Mouse (Mus musculus) liver, embryonic 14.5 days (tissue): ENCODE results near the gene Slc25a25. TPM values are rescaled to one million over a fixed set of nuclear protein-coding genes. Genes with fewer than 3 reads are reported as not detected.

ENCODE experiments used
- ATAC-seq: fragments of 200-750 bp; cut with Nextera tagmentation; 2 replicates; pipeline ENCODE4 v1.8.0; 2017; ENCODE audit warnings: moderate number of reproducible peaks, mild to moderate bottlenecking, moderate library complexity; ENCODE audit not compliant: insufficient read depth
- DNase-seq, 3 experiments: peaks; one replicate each; pipeline ENCODE4 v3.0.0-alpha.2; 2012 to 2013; ENCODE audit warnings: low read depth in 3 of 3, low spot score in 3 of 3
- H3K27ac ChIP-seq: fragments of 300-500 bp; sonication (generic); 2 replicates; pipeline ENCODE4 v1.5.1; 2014; ENCODE audit warnings: moderate library complexity, mild to moderate bottlenecking, control low read depth, inconsistent platforms
- H3K27me3 ChIP-seq: fragments of 300-500 bp; sonication (generic); 2 replicates; pipeline ENCODE4 v1.6.1; 2014; ENCODE audit warnings: mild to moderate bottlenecking, low read length, moderate library complexity; ENCODE audit not compliant: control insufficient read depth, insufficient read depth
- H3K36me3 ChIP-seq: fragments of 300-500 bp; sonication (generic); replicated peaks from 2 replicates; pipeline ENCODE4 v1.6.1; 2014; ENCODE audit warnings: low read depth; ENCODE audit not compliant: control insufficient read depth, insufficient read depth
- H3K4me1 ChIP-seq, 2 experiments: fragments of 200-500 bp in 1 of 2; fragments of 300-500 bp in 1 of 2; sonication (generic) in 1 of 2; replicated peaks; 2 replicates each; pipeline ENCODE4 v1.6.1; 2012 to 2014; ENCODE audit warnings: antibody characterized with exemption in 1 of 2, inconsistent platforms in 1 of 2, low read length in 1 of 2; ENCODE audit not compliant: control insufficient read depth in 2 of 2, insufficient read depth in 2 of 2
- H3K4me2 ChIP-seq: fragments of 300-500 bp; sonication (generic); 2 replicates; pipeline ENCODE4 v1.6.1; 2014; ENCODE audit warnings: low read depth, mild to moderate bottlenecking, control low read depth, moderate library complexity
- H3K4me3 ChIP-seq, 2 experiments: fragments of 200-500 bp in 1 of 2; fragments of 300-500 bp in 1 of 2; sonication (generic) in 1 of 2; 2 replicates each; pipeline ENCODE4 v1.5.1; 2012 to 2014; ENCODE audit warnings: low read depth in 2 of 2, low read length in 2 of 2, mild to moderate bottlenecking in 2 of 2, control low read depth in 1 of 2, inconsistent platforms in 1 of 2, moderate library complexity in 1 of 2; ENCODE audit not compliant: insufficient read depth in 1 of 2
- H3K9ac ChIP-seq: fragments of 300-500 bp; sonication (generic); replicated peaks from 2 replicates; pipeline ENCODE4 v1.6.1; 2014; ENCODE audit warnings: mild to moderate bottlenecking, control low read depth, moderate library complexity
- H3K9me3 ChIP-seq: fragments of 300-500 bp; sonication (generic); 2 replicates; pipeline ENCODE4 v1.6.1; 2016; ENCODE audit warnings: low read length, mixed read lengths; ENCODE audit not compliant: control insufficient read depth
- CTCF ChIP-seq: IDR thresholded peaks from 2 replicates; pipeline ENCODE4 v1.5.1; 2016; ENCODE audit warnings: antibody characterized with exemption, low read depth, control low read depth
- EP300 ChIP-seq: IDR thresholded peaks from 2 replicates; pipeline ENCODE4 v1.6.1; 2016; ENCODE audit warnings: antibody characterized with exemption, low read depth
- WGBS: fragments of 180-500 bp; shearing (Covaris S2); extraction: QIAGEN DNeasy Blood & Tissue Kit; methylation state at CpG from one replicate; pipeline ENCODE4 v1.1.7; 2014; ENCODE audit not compliant: insufficient replicate concordance; 5-methylcytosine and 5-hydroxymethylcytosine counted together
- polyA plus RNA-seq, 2 experiments: library from polyadenylated mRNA; depleted of rRNA in 1 of 2; stranded (reverse) in 1 of 2; unstranded in 1 of 2; fragments of >200 nt; fragmentation: Nextera tagmentation in 1 of 2; extraction: Ambion mirVana in 1 of 2; gene quantifications; 2 replicates each; pipeline versions ENCODE4 v1.2.1 to v1.2.3; 2012 to 2014

The Slc25a25 gene
- polyA plus RNA-seq, 2 experiments, result 5.5 to 6.0 TPM

DNA sequence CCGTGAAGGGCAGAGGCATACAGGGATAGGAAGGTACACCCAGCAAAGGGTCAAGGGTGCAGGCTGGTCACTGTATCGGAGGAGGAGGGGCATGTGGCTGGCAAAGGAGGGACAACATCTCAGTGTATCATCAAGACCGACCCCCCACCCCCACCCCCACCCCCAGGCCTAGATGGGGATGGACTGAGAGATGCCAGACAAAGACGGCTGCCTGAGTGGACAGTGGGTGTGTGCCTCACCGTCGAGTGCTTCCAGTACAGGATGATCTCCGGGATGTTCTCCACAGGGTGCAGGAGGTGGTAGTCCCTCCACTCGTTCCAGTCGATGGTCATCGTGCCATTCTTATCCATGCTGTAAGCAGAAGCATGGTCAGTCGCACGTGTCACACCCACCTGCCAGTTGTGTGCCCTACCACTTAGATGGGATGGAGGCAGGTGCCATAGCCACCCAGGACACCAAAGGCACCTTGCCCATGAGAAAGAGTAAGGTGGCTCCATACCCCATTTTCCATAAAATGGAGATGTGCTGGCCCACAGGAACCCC is 31.1 kb downstream of the Slc25a25 start:
- Histone ChIP-seq H3K9me3 (no peaks in the 10 kb centered on the region), H3K4me3 (no peak overlapping the region), H3K27ac (no peak overlapping the region), H3K4me1 (peaks cover 19 to 33% of the 10 kb centered on the region in 2 experiments), H3K36me3 (peaks cover 19% of the 10 kb centered on the region), H3K27me3 (no peaks in the 10 kb centered on the region), H3K9ac (no peak overlapping the region), H3K4me2 (no peak overlapping the region)
- no peak for DNase-seq
- 82% methylated on average over 12 of the region's 12 CpGs for WGBS
- ATAC-seq, result no peak
- TF ChIP-seq EP300 (no peak), CTCF (no peak)

DNA sequence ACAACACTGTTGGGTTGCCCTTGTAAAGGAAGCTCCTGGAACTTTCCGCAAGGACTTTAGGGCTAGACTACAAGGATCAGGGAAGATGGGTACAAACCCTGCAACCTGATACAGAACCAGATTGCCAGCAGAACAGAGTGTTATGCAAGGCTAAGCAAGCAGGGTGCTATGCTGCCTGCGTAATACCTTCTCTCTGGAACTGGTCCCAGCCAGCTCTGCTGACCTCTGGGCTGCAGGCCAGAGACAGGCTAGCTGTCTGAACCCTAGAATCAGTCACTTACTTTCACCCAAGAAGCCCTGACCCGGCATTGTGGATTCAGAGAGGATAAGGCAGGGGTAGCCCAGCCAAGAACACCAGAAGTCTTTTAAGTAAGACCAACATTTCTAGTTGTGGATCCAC is 31.9 kb downstream of the Slc25a25 start:
- peak; percentile 49 for ATAC-seq
- Histone ChIP-seq H3K9ac (no peak overlapping the region), H3K4me3 (no peak overlapping the region), H3K36me3 (peaks cover 19% of the 10 kb centered on the region), H3K27me3 (no peaks in the 10 kb centered on the region), H3K9me3 (no peaks in the 10 kb centered on the region), H3K27ac (no peak overlapping the region), H3K4me2 (no peak overlapping the region), H3K4me1 (peaks cover 14 to 25% of the 10 kb centered on the region in 2 experiments)
- TF ChIP-seq CTCF (no peak), EP300 (no peak)
- WGBS, result 74% methylated on average over 3 of the region's 3 CpGs
- DNase-seq, result no peak

DNA sequence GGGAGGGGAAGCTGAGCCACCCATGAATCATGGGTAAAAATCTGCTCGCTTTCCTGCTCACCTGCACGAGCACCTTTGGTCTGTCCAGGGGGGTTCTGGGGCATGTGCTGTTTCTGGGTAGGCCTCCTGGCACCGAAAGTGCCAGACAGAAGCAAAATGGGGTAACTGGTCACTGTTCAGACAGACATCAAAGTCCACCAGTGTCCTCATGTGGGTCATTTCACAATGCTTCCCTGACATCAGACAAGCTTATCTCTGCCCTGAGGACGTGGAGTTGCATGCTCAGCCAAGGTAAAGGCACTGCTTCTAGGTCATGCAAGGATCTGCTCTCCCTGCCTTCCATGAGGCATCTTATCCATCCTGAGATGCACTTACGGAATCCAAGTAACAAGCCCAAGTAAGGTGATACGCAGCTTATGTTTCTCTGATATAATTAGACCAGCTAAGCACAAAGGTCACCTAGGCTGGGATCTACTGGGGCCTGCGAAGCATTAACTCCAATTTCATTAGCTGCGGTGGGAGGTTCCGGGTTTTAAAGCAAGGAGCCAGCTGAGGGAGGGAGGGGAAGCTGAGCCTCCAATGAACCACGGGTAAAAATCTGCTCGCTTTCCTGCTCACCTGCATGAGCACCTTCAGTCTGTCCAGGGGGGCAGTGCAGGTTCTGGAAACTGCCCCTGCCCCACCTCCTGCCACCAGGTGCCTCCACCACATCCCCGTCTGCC is 32.7 kb downstream of the Slc25a25 start:
- Histone ChIP-seq H3K4me3 (no peak overlapping the region), H3K9ac (no peak overlapping the region), H3K4me1 (peaks cover 10 to 19% of the 10 kb centered on the region in 2 experiments), H3K36me3 (peaks cover 19% of the 10 kb centered on the region), H3K9me3 (no peaks in the 10 kb centered on the region), H3K4me2 (no peak overlapping the region), H3K27me3 (no peaks in the 10 kb centered on the region), H3K27ac (peak overlapping the region; percentile 37; the same call in 1 of the 2 replicates)
- WGBS, result 73% methylated on average over 12 of the region's 12 CpGs
- ATAC-seq (peak; percentile 47; the same call in 1 of the 2 replicates), DNase-seq (no peak)
- TF ChIP-seq CTCF, result no peak
- TF ChIP-seq EP300, result no peak

GRCm38 (mm10) chr2:32417486-32417885 is 33.8 kb downstream of the Slc25a25 start:
- Histone ChIP-seq H3K4me1 (peaks cover 2 to 11% of the 10 kb centered on the region in 2 experiments; a peak in 3 of 4 replicates), H3K36me3 (peaks cover 19% of the 10 kb centered on the region), H3K4me3 (no peak overlapping the region), H3K9me3 (no peaks in the 10 kb centered on the region), H3K4me2 (no peak overlapping the region), H3K27ac (no peak overlapping the region), H3K27me3 (no peaks in the 10 kb centered on the region), H3K9ac (no peak overlapping the region)
- no peak for ATAC-seq
- TF ChIP-seq CTCF, result no peak
- no peak for TF ChIP-seq EP300
- WGBS, result 82% methylated on average over 8 of the region's 8 CpGs
- no peak for DNase-seq

GRCm38 (mm10) chr2:32416556-32416955 is 34.7 kb downstream of the Slc25a25 start:
- Histone ChIP-seq H3K4me1 (peaks cover 0 to 7% of the 10 kb centered on the region in 2 experiments; a peak in 1 of 4 replicates), H3K36me3 (peaks cover 19% of the 10 kb centered on the region), H3K27me3 (no peaks in the 10 kb centered on the region), H3K9me3 (no peaks in the 10 kb centered on the region), H3K4me3 (no peak overlapping the region), H3K4me2 (no peak overlapping the region), H3K27ac (no peak overlapping the region), H3K9ac (no peak overlapping the region)
- no peak for DNase-seq
- 75% methylated on average over 2 of the region's 2 CpGs for WGBS
- ATAC-seq, result no peak
- TF ChIP-seq CTCF, result no peak
- TF ChIP-seq EP300, result no peak
